Mouse (Mus musculus) adrenal gland, adult 8-10 months (tissue): ENCODE results near the gene Zfp442. TPM values are rescaled to one million over a fixed set of nuclear protein-coding genes. Genes with fewer than 3 reads are reported as not detected.
A peak's percentile ranks its signal among the peaks of the same experiment; 100 is the strongest.
"Not testable (repeated sequence)": the region's sequence is repeated elsewhere in the genome, so short reads cannot be mapped to it uniquely, and the experiment has no call there.

Experiments used
- DNase-seq: peaks from one replicate; pipeline ENCODE4 v3.0.0; 2022
- total RNA-seq, 4 experiments: library from RNA; stranded (reverse); gene quantifications; 2 replicates each; pipeline ENCODE4 v1.2.4; 2022

The Zfp442 gene
- total RNA-seq: 1 to 10 TPM; 6.7 to 9.1 (median 7.5) TPM

GRCm38 (mm10) chr2:150451180-150451919, at the start of gene Zfp442:
Gene Zfp442 (minus strand): TSS chr2:150451486.
- peak; percentile 78 for DNase-seq

- DNase-seq: not testable (repeated sequence)
These were observed 49.1 kb upstream of the Zfp442 start for GRCm38 (mm10) chr2:150500124-150500973.

DNA sequence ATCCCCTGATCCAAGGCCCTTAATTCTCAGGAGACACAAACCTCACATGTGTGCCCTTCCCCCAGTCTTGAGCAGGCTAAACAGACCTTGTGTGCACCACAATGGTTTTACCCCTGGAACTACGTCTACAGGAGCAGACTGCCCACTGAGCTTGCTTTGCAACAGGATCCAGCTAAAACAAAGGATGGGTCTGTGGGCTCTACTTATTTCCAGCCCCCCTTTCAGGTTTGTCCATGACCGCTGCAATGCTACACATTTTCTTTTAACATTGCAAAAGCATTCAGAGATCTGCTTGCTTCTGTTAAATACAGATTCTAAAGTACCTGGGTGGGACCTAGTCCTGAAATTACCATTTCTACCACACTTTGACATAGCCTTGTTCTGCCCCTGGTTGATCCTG, 41.7 kb upstream of the Zfp442 start:
- DNase-seq: no peak

- DNase-seq: peak; percentile 45
These were observed 33.9 kb upstream of the Zfp442 start, which contains the start of gene Zfp345 for GRCm38 (mm10) chr2:150484939-150485778. Gene Zfp345 (minus strand): TSS chr2:150485091.

DNA sequence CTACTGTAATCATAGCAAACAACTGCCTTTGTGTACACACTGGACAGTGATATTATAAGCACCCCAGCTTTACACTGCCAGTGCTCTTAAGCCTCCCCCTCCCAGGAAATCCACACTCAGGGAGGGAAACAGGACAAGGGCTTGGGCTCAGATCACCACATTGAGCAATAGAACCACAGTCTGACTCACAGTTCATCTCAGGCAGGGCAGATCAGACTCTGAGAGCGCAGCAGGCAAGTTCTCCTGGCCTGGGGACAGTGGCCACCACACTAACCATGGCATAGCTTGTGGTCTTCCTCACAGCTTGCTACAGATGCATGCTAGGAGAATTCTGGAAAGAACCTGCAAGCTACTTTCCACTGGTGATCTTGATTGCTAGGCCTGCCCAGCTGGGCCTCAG, 12.2 kb downstream of the Zfp442 start:
- peak; percentile 12 for DNase-seq

GRCm38 (mm10) chr2:150412146-150412545, 39.1 kb downstream of the Zfp442 start:
- DNase-seq: not testable (repeated sequence)

GRCm38 (mm10) chr2:150390198-150390597, 61.1 kb downstream of the Zfp442 start:
- no peak for DNase-seq

DNA sequence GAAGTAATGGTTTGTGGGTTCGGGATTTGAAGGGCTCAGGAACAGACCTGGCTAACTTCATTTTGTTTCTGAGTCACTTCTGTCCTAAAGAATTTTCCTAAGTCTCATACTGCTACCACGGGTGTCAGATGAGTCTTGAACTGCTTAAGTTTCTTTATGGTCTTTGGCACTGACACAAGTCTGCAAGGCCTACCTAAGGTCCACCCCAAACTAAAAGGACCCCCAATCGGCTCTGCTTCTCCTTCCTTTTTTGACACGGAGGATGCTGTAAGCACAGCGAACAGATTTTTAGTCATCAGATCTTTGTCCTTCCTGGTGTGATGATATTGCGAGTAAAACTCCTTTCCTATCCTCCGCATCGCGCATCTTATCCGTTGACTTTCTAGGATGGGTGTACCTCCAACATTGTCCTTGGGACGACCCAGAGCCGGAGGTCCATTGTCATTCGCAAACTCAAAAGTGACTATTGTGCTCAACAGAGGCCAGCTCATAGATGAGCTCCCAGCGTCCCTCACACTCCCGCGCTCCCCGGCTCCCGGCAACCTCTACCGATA, 65.7 kb downstream of the Zfp442 start:
- DNase-seq: not testable (repeated sequence)

GRCm38 (mm10) chr2:150362878-150363229, 88.4 kb downstream of the Zfp442 start:
- DNase-seq: no peak

DNA sequence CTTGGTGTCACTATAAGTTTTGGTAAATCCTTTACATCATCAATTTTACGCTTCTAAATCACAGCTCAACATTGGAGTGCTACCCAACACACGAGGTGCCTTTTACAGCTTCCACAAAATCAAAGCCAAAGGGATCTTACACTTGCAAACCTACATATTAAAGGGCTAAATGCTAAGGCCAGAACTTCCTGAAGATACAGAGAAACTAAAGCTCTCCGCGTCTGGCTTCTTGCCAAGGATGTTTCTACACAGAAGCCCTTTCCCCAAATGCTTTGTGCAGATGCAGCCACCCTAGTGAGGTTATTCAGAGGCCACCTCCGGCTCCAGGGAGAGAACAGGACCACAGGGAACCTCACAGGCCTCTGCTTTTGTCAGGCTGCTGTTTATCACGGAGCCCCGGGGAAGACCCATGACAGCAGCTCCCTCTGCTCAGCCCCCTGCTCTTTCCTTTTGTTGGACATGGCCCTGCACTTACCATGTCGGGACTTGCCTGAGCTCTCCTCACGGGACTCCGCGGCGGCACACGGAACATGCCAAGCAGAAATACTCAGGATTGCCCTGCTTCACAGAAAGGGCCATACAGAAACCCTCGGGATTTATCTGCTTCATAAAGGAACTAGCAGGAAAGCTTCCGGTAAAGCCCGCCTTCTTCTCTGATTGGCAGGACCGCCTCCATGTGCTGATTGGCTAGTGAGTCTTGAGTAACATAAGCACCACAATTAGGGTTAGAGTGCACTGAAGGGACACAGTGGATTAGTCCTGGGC, 89.0 kb downstream of the Zfp442 start, which contains the start of gene 3300002I08Rik:
Gene 3300002I08Rik (minus strand): TSS at position 653 of the 765 bp plus-strand sequence.
- DNase-seq: peak; percentile 89

Other genes with a start within 250 kb of the Zfp442 start
- 10 to 100 TPM in 2 of 4 experiments, 1 to 10 TPM in 2; 7.0 to 11.8 (median 10.5) TPM for gene Zfp937, start 233.4 kb downstream of the Zfp442 start, total RNA-seq
- 1 to 10 TPM; 4.9 to 8.1 (median 6.2) TPM for gene Gm21994, start 195.9 kb downstream of the Zfp442 start, total RNA-seq
- gene Gm14124, start 194.0 kb downstream of the Zfp442 start, total RNA-seq: under 1 TPM; 0.34 to 0.51 (median 0.44) TPM
- 1 to 10 TPM; 3.1 to 5.5 (median 4.5) TPM for gene Gm10130, start 127.8 kb downstream of the Zfp442 start, total RNA-seq
- 1 to 10 TPM; 7.8 to 9.2 (median 8.4) TPM for gene 3300002I08Rik, start 88.7 kb downstream of the Zfp442 start, total RNA-seq
- 1 to 10 TPM; 1.6 to 2.4 (median 1.8) TPM for gene Zfp345, start 33.6 kb upstream of the Zfp442 start, total RNA-seq
- under 1 TPM in 1 of 4 experiments, not detected in 3; 0.37 TPM for gene Cst7, start 118.9 kb upstream of the Zfp442 start, total RNA-seq
- 100 to 1,000 TPM in 2 of 4 experiments, 10 to 100 TPM in 2; 83.0 to 114 (median 103) TPM for gene Apmap, start 157.1 kb upstream of the Zfp442 start, total RNA-seq
- gene Acss1, start 217.0 kb upstream of the Zfp442 start, total RNA-seq: 10 to 100 TPM; 17.3 to 20.6 (median 18.0) TPM
- gene Vsx1, start 237.9 kb upstream of the Zfp442 start, total RNA-seq: not detected